Mouse (Mus musculus): ENCODE measurements around the gene P4htm. TPM values are rescaled to one million over a fixed set of nuclear protein-coding genes. Genes with fewer than 3 reads are reported as not detected.

Gene P4htm
- polyA plus RNA-seq, 1 experiment from 2014 or later = 27.0 TPM

DNA sequence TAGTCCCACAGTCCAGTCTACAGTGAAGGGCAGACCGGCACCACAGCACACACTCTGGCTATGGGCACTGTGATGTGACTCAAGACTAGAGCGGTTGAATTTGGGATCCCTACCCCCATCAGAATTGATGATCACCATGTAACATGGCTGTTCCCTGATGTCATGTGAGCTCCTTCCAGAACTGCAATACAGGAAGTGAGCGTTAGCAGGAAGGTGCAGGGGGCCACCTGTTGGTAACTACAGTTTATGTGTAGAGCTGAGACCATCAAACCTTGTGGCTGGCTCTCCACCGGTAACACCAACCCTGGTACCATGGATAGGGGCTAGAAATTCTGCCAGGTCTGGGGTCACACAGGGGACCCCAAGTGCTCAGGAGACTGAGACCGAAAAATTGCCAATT is 8.2 kb downstream of the P4htm start:
- Histone ChIP-seq H3K27me3 (ENCODE audit: control insufficient read depth, insufficient read depth, low read length) (no peaks in the 10 kb centered on the region), H3K9me3 (ENCODE audit: control insufficient read depth, low read length) (no peaks in the 10 kb centered on the region), H3K4me3 (replicated peaks; ENCODE audit: low read depth, low read length) (no peak overlapping the region), H3K4me2 (ENCODE audit: low read length) (no peak overlapping the region), H3K9ac (replicated peaks; ENCODE audit: low read length) (no peak overlapping the region), H3K27ac (replicated peaks; ENCODE audit: low read depth, low read length) (peak overlapping the region; percentile 97), H3K4me1 (ENCODE audit: control insufficient read depth, insufficient read depth, low read length) (peaks cover 37% of the 10 kb centered on the region), H3K36me3 (ENCODE audit: control insufficient read depth, insufficient read depth, low read length) (no peaks in the 10 kb centered on the region)
- ATAC-seq (ENCODE audit: low FRiP score, low TSS enrichment) = no peak
- peak; percentile 72 for DNase-seq
- WGBS = 70% methylated on average over 5 of the region's 5 CpGs

DNA sequence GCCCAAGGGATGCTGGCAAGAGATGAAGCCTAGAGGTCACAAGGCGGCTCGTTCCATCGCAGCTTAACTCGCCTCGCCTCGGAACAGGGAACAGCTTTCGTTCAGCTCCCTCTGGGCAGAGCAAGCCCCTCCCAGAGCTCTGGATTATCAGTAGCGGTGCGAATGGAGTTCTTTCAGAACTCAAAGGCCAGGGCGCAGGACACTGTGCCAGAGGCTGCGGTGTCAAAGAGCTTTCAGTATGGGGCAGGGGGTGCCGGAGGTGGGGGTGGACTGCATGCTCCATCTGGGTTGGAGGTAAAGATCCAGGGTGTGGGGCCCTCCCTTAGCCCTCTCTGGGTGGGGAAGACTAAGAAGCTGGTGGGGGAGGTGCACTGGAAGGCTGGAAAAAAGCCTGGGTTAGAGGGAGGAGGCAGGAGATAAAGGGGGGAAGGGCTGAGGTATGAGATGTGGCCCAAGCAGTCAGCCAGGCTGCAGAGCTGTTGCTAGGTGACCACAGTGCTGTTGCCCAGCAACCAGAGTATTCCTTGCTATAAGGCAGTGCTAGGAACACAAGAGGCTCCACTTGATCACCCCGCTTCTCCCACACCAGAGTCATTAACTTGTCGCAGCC is 9.8 kb downstream of the P4htm start:
- Histone ChIP-seq H3K9me3 (ENCODE audit: control insufficient read depth, low read length) (no peaks in the 10 kb centered on the region), H3K9ac (replicated peaks; ENCODE audit: low read length) (peak overlapping the region; percentile 37; the same call in 1 of the 2 replicates), H3K4me1 (ENCODE audit: control insufficient read depth, insufficient read depth, low read length) (peaks cover 37% of the 10 kb centered on the region), H3K4me2 (ENCODE audit: low read length) (peak overlapping the region; percentile 50), H3K4me3 (replicated peaks; ENCODE audit: low read depth, low read length) (peak overlapping the region; percentile 6), H3K27me3 (ENCODE audit: control insufficient read depth, insufficient read depth, low read length) (no peaks in the 10 kb centered on the region), H3K27ac (replicated peaks; ENCODE audit: low read depth, low read length) (peak overlapping the region; percentile 97), H3K36me3 (ENCODE audit: control insufficient read depth, insufficient read depth, low read length) (peaks cover 4% of the 10 kb centered on the region)
- DNase-seq (peak; percentile 96), ATAC-seq (ENCODE audit: low FRiP score, low TSS enrichment) (peak; percentile 95)
- 2% methylated on average over 14 of the region's 14 CpGs for WGBS

- 66% methylated on average over 5 of the region's 5 CpGs for WGBS
- peaks cover 39% of the 10 kb centered on the region for H3K36me3 ChIP-seq (ENCODE audit: control insufficient read depth, insufficient read depth, low read length)
- H3K9ac ChIP-seq (replicated peaks; ENCODE audit: low read length) = peak overlapping the region; percentile 94
- DNase-seq = no peak
- H3K27me3 ChIP-seq (ENCODE audit: control insufficient read depth, insufficient read depth, low read length) = no peaks in the 10 kb centered on the region
- H3K9me3 ChIP-seq (ENCODE audit: control insufficient read depth, low read length) = no peaks in the 10 kb centered on the region
- H3K4me2 ChIP-seq (ENCODE audit: low read length) = peak overlapping the region; percentile 91
- peak overlapping the region; percentile 98 for H3K27ac ChIP-seq (replicated peaks; ENCODE audit: low read depth, low read length)
- no peak for ATAC-seq (ENCODE audit: low FRiP score, low TSS enrichment)
- H3K4me3 ChIP-seq (replicated peaks; ENCODE audit: low read depth, low read length) = peak overlapping the region; percentile 77
- peaks cover 46% of the 10 kb centered on the region for H3K4me1 ChIP-seq (ENCODE audit: control insufficient read depth, insufficient read depth, low read length)
These were observed 18.1 kb downstream of the P4htm start for GRCm38 (mm10) chr9:108579344-108579690.

GRCm38 (mm10) chr9:108578545-108579343 is 18.7 kb downstream of the P4htm start, which contains the start of gene Wdr6:
Gene Wdr6 (minus strand): TSS chr9:108578739.
- ATAC-seq (ENCODE audit: low FRiP score, low TSS enrichment) = peak; percentile 97
- WGBS = 4% methylated on average over 51 of the region's 51 CpGs
- peak within 1 kb of the TSS; percentile 94 for H3K9ac ChIP-seq (replicated peaks; ENCODE audit: low read length)
- H3K27me3 ChIP-seq (ENCODE audit: control insufficient read depth, insufficient read depth, low read length) = no peaks in the 10 kb centered on the region
- H3K4me2 ChIP-seq (ENCODE audit: low read length) = peak within 1 kb of the TSS; percentile 91
- peak within 1 kb of the TSS; percentile 98 for H3K27ac ChIP-seq (replicated peaks; ENCODE audit: low read depth, low read length)
- DNase-seq = peak; percentile 98
- peaks cover 44% of the 10 kb centered on the region for H3K36me3 ChIP-seq (ENCODE audit: control insufficient read depth, insufficient read depth, low read length)
- H3K4me3 ChIP-seq (replicated peaks; ENCODE audit: low read depth, low read length) = peak within 1 kb of the TSS; percentile 77
- no peaks in the 10 kb centered on the region for H3K9me3 ChIP-seq (ENCODE audit: control insufficient read depth, low read length)
- peaks cover 51% of the 10 kb centered on the region for H3K4me1 ChIP-seq (ENCODE audit: control insufficient read depth, insufficient read depth, low read length)

DNA sequence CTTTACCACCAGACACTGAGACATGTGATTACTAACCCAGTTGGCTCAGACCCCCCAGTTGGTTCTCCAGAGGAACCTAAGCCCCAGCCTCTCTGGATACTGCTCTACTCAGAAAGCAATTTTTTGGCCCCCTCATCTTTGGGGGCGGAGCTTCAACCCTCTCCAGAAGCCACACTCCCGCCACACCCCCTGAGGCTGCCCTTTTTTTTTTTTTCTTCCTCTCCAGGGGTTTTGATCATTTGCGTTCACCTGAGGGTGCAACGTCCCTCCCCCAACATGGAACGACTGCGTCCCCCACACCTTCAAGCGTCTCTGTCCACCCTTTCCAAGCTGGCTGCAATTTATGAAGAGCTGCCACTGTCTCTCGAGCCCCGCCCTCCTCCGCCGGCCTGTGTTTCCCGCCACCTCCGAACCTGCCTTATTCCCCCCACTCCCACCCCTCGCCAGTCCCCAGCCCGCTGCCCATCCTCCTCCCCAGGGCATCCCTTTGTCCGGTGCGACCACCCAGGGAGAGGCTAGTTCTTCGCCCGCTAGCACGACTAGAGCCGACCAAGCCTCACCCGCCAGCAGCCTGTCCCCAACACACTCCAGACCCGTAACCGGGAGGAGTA is 19.4 kb downstream of the P4htm start:
- Histone ChIP-seq H3K9ac (replicated peaks; ENCODE audit: low read length) (peak overlapping the region; percentile 94), H3K4me3 (replicated peaks; ENCODE audit: low read depth, low read length) (peak overlapping the region; percentile 77), H3K36me3 (ENCODE audit: control insufficient read depth, insufficient read depth, low read length) (peaks cover 51% of the 10 kb centered on the region), H3K27me3 (ENCODE audit: control insufficient read depth, insufficient read depth, low read length) (no peaks in the 10 kb centered on the region), H3K4me2 (ENCODE audit: low read length) (peak overlapping the region; percentile 91), H3K9me3 (ENCODE audit: control insufficient read depth, low read length) (no peaks in the 10 kb centered on the region), H3K4me1 (ENCODE audit: control insufficient read depth, insufficient read depth, low read length) (peaks cover 51% of the 10 kb centered on the region), H3K27ac (replicated peaks; ENCODE audit: low read depth, low read length) (peak overlapping the region; percentile 98)
- under 1% methylated on average over 24 of the region's 24 CpGs for WGBS
- ATAC-seq (ENCODE audit: low FRiP score, low TSS enrichment) (no peak; the same call in 1 of the 2 replicates), DNase-seq (peak; percentile 64)

DNA sequence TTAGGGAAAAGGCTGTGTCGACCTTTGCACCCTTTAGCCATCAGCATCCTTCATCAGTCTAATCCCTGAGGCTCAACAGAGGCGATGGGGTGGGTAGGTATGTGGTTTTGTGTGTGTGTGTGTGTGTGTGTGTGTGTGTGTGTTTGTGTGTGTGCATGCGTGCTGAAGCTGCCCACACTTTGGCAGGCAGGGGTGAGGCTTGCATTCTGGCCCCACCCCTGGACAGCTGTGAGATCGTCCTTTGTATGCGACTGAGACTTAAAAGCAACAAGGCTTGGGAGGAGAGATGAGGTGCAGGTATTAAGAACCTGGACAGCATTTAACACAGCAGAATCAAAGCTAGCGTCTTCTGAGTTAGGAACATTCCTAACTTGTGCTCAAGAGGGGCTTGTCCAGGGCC is 20.4 kb downstream of the P4htm start:
- DNase-seq (no peak), ATAC-seq (ENCODE audit: low FRiP score, low TSS enrichment) (no peak)
- 42% methylated on average over 6 of the region's 6 CpGs for WGBS
- Histone ChIP-seq H3K9ac (replicated peaks; ENCODE audit: low read length) (peak overlapping the region; percentile 94), H3K4me3 (replicated peaks; ENCODE audit: low read depth, low read length) (peak overlapping the region; percentile 77), H3K4me1 (ENCODE audit: control insufficient read depth, insufficient read depth, low read length) (peaks cover 51% of the 10 kb centered on the region), H3K4me2 (ENCODE audit: low read length) (peak overlapping the region; percentile 91), H3K27ac (replicated peaks; ENCODE audit: low read depth, low read length) (0 out of 2 replicates have a peak overlapping the region, but pooled peaks have one; percentile 98), H3K27me3 (ENCODE audit: control insufficient read depth, insufficient read depth, low read length) (no peaks in the 10 kb centered on the region), H3K36me3 (ENCODE audit: control insufficient read depth, insufficient read depth, low read length) (peaks cover 51% of the 10 kb centered on the region), H3K9me3 (ENCODE audit: control insufficient read depth, low read length) (no peaks in the 10 kb centered on the region)

DNA sequence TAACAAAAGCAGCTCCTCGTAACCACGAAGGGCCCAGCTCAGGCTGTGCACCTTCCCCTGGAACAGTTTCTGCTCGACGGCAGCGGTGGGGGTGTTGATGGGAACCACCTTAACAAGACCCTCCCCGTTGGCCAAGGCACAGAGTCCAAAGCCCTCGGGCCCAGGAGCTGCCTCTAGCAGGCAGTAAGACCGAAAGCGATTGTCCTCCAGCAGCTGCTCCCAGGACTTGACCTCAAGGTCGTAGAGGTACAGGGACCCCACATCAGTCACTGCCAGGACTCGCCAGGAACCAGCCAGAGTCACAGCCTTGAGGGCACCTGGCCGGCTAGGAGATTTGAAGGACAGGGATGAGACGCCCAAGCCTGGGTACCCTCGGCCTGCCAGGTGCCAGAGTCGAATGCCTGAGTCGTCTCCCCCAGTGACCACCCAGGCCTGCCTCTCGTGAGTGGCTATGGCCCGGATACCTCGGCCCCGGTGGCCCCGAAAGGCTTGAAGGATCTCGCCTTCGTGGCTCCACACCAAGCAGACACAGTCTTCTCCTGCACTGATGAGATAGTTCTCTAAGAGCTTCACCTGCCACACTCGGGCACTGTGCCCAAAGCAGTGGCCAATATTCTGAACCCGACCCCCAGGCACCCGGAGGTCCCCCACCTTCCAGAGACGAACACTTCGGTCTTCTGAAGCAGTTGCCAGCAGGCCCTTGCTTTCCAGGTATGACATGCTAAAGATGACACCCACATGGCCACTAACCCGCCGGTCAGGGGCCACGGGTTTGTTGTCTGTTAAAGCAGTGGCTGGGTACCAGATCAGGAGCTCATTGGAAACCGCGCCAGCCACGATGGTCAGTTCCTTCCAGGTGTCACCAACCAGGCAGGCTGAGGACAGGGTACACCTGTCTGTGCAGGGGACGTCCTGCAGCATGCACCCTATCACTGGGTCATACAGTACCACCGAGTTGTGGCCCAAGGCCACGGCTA is 21.9 kb downstream of the P4htm start:
- ATAC-seq (ENCODE audit: low FRiP score, low TSS enrichment) = no peak
- Histone ChIP-seq H3K4me2 (ENCODE audit: low read length) (peak overlapping the region; percentile 91), H3K4me3 (replicated peaks; ENCODE audit: low read depth, low read length) (peak overlapping the region; percentile 77; the same call in 1 of the 2 replicates), H3K9ac (replicated peaks; ENCODE audit: low read length) (no peak overlapping the region; the same call in 1 of the 2 replicates), H3K36me3 (ENCODE audit: control insufficient read depth, insufficient read depth, low read length) (peaks cover 58% of the 10 kb centered on the region), H3K27me3 (ENCODE audit: control insufficient read depth, insufficient read depth, low read length) (no peaks in the 10 kb centered on the region), H3K4me1 (ENCODE audit: control insufficient read depth, insufficient read depth, low read length) (peaks cover 53% of the 10 kb centered on the region), H3K27ac (replicated peaks; ENCODE audit: low read depth, low read length) (no peak overlapping the region), H3K9me3 (ENCODE audit: control insufficient read depth, low read length) (no peaks in the 10 kb centered on the region)
- no peak for DNase-seq
- 91% methylated on average over 37 of the region's 37 CpGs for WGBS

GRCm38 (mm10) chr9:108574921-108575320 is 22.5 kb downstream of the P4htm start:
- DNase-seq = no peak
- ATAC-seq (ENCODE audit: low FRiP score, low TSS enrichment) = no peak
- WGBS = 84% methylated on average over 12 of the region's 12 CpGs
- H3K36me3 ChIP-seq (ENCODE audit: control insufficient read depth, insufficient read depth, low read length) = peaks cover 58% of the 10 kb centered on the region
- H3K4me2 ChIP-seq (ENCODE audit: low read length) = peak overlapping the region; percentile 29
- H3K4me1 ChIP-seq (ENCODE audit: control insufficient read depth, insufficient read depth, low read length) = peaks cover 60% of the 10 kb centered on the region
- no peaks in the 10 kb centered on the region for H3K27me3 ChIP-seq (ENCODE audit: control insufficient read depth, insufficient read depth, low read length)
- no peak overlapping the region for H3K4me3 ChIP-seq (replicated peaks; ENCODE audit: low read depth, low read length)
- H3K27ac ChIP-seq (replicated peaks; ENCODE audit: low read depth, low read length) = no peak overlapping the region
- H3K9me3 ChIP-seq (ENCODE audit: control insufficient read depth, low read length) = no peaks in the 10 kb centered on the region
- H3K9ac ChIP-seq (replicated peaks; ENCODE audit: low read length) = no peak overlapping the region; the same call in 1 of the 2 replicates

Data from midbrain, embryonic 14.5 days (tissue).